8 mouse cellular contexts compared by ENCODE assay signal in genomic region chr4:47351386-47352049, GRCm38 (mm10). TPM values are rescaled to one million over a fixed set of nuclear protein-coding genes. Genes with fewer than 3 reads are reported as not detected.
A peak's percentile ranks its signal among the peaks of the same experiment; 100 is the strongest.
DNase-seq lines count a peak whose midpoint lies in the region; ATAC-seq lines count a peak whose summit lies in the region.

No protein-coding gene starts in this region.

- H3K9me3 ChIP-seq in erythroblast, embryonic 14.5 days (ENCODE audit: control insufficient read depth, low read length) = no peaks in the 10 kb centered on the region
- no peaks in the 10 kb centered on the region for H3K9me3 ChIP-seq in embryonic facial prominence, embryonic 11.5 days (replicated peaks; ENCODE audit: control insufficient read depth, low read length)
- no peaks in the 10 kb centered on the region for H3K9me3 ChIP-seq in hindbrain, embryonic 12.5 days (replicated peaks)
- no peaks in the 10 kb centered on the region for H3K9me3 ChIP-seq in limb, embryonic 10.5 days (replicated peaks)
- no peaks in the 10 kb centered on the region for H3K9me3 ChIP-seq in stomach, embryonic 14.5 days (ENCODE audit: control insufficient read depth, low read depth, low read length)

- H3K27ac ChIP-seq in embryonic facial prominence, embryonic 11.5 days (replicated peaks; ENCODE audit: low read depth, low read length) = peak overlapping the region; percentile 80; the same call in 1 of the 2 replicates
- no peak overlapping the region for H3K27ac ChIP-seq in hindbrain, embryonic 12.5 days
- peak overlapping the region; percentile 99 for H3K27ac ChIP-seq in limb, embryonic 10.5 days
- H3K27ac ChIP-seq in stomach, embryonic 14.5 days (ENCODE audit: low read length) = peak overlapping the region; percentile 79; the same call in 1 of the 2 replicates

- ATAC-seq in erythroblast, adult 5-6 weeks (replicated peaks; ENCODE audit: low FRiP score, poor library complexity, severe bottlenecking) = no peak
- ATAC-seq in embryonic facial prominence, embryonic 11.5 days (replicated peaks; ENCODE audit: insufficient number of reproducible peaks, low FRiP score, low TSS enrichment, low read depth) = no peak
- ATAC-seq in hindbrain, embryonic 12.5 days (ENCODE audit: low FRiP score) = no peak
- ATAC-seq in stomach, embryonic 14.5 days (ENCODE audit: insufficient number of reproducible peaks, insufficient read depth, low FRiP score, low read depth) = no peak

- WGBS in embryonic facial prominence, embryonic 11.5 days = 16% methylated on average over 9 of the region's 9 CpGs
- whole genome bisulfite sequencing in hindbrain, embryonic 12.5 days = 19% methylated on average over 9 of the region's 9 CpGs
- WGBS in limb, embryonic 10.5 days = 16% methylated on average over 9 of the region's 9 CpGs
- WGBS in stomach, embryonic 14.5 days = 23% methylated on average over 9 of the region's 9 CpGs

- H3K4me2 ChIP-seq in embryonic facial prominence, embryonic 11.5 days (ENCODE audit: low read depth, low read length) = peak overlapping the region; percentile 94
- peak overlapping the region; percentile 94 for H3K4me2 ChIP-seq in hindbrain, embryonic 12.5 days (replicated peaks)
- peak overlapping the region; percentile 71 for H3K4me2 ChIP-seq in stomach, embryonic 14.5 days (replicated peaks; ENCODE audit: low read depth, low read length)

- no peaks in the 10 kb centered on the region for H3K36me3 ChIP-seq in erythroblast, embryonic 14.5 days (ENCODE audit: control insufficient read depth)
- H3K36me3 ChIP-seq in embryonic facial prominence, embryonic 11.5 days (replicated peaks; ENCODE audit: control insufficient read depth, insufficient read depth, low read depth, low read length) = no peaks in the 10 kb centered on the region
- no peaks in the 10 kb centered on the region for H3K36me3 ChIP-seq in hindbrain, embryonic 12.5 days
- H3K36me3 ChIP-seq in limb, embryonic 10.5 days = no peaks in the 10 kb centered on the region
- H3K36me3 ChIP-seq in stomach, embryonic 14.5 days (ENCODE audit: control insufficient read depth, insufficient read depth, low read length) = no peaks in the 10 kb centered on the region

- H3K4me1 ChIP-seq in erythroblast, embryonic 14.5 days (ENCODE audit: control insufficient read depth) = peaks cover 22% of the 10 kb centered on the region
- no peaks in the 10 kb centered on the region; the same call in 1 of the 2 replicates for H3K4me1 ChIP-seq in embryonic facial prominence, embryonic 11.5 days (ENCODE audit: control insufficient read depth, insufficient read depth, low read length)
- H3K4me1 ChIP-seq in hindbrain, embryonic 12.5 days = peaks cover 32% of the 10 kb centered on the region
- H3K4me1 ChIP-seq in limb, embryonic 10.5 days = peaks cover 23% of the 10 kb centered on the region
- peaks cover 15% of the 10 kb centered on the region for H3K4me1 ChIP-seq in stomach, embryonic 14.5 days (ENCODE audit: control insufficient read depth, insufficient read depth, low read length)

- peaks cover 61% of the 10 kb centered on the region for H3K27me3 ChIP-seq in erythroblast, embryonic 14.5 days (ENCODE audit: control insufficient read depth)
- H3K27me3 ChIP-seq in embryonic facial prominence, embryonic 11.5 days (ENCODE audit: control insufficient read depth, insufficient read depth, low read length) = no peaks in the 10 kb centered on the region
- H3K27me3 ChIP-seq in hindbrain, embryonic 12.5 days = no peaks in the 10 kb centered on the region
- H3K27me3 ChIP-seq in limb, embryonic 10.5 days (ENCODE audit: low read depth, poor library complexity, severe bottlenecking) = no peaks in the 10 kb centered on the region
- H3K27me3 ChIP-seq in stomach, embryonic 14.5 days (ENCODE audit: control insufficient read depth, insufficient read depth, low read length) = no peaks in the 10 kb centered on the region

- H3K9ac ChIP-seq in embryonic facial prominence, embryonic 11.5 days (replicated peaks; ENCODE audit: low read length) = peak overlapping the region; percentile 70
- H3K9ac ChIP-seq in hindbrain, embryonic 12.5 days = no peak overlapping the region
- H3K9ac ChIP-seq in stomach, embryonic 14.5 days (replicated peaks; ENCODE audit: low read depth, low read length) = no peak overlapping the region

- DNase-seq in ZHBTc4 (ENCODE audit: low read depth, low spot score) = peak; percentile 77
- DNase-seq in embryonic facial prominence, embryonic 11.5 days (ENCODE audit: low spot score) = peak; percentile 78
- peak; percentile 66 for DNase-seq in limb, embryonic 10.5 days (ENCODE audit: low spot score)
- peak; percentile 69 for DNase-seq in mesoderm, embryonic 11.5 days (ENCODE audit: low read depth, low spot score)

- peak overlapping the region; percentile 78 for H3K4me3 ChIP-seq in erythroblast, embryonic 14.5 days (replicated peaks)
- peak overlapping the region; percentile 94 for H3K4me3 ChIP-seq in embryonic facial prominence, embryonic 11.5 days (ENCODE audit: low read depth, low read length)
- H3K4me3 ChIP-seq in hindbrain, embryonic 12.5 days = peak overlapping the region; percentile 92
- peak overlapping the region; percentile 95 for H3K4me3 ChIP-seq in limb, embryonic 10.5 days
- peak overlapping the region; percentile 94 for H3K4me3 ChIP-seq in stomach, embryonic 14.5 days (ENCODE audit: low read depth, low read length)

RNA-seq across cellular contexts. Expression of gene Tgfbr1, which starts 1.5 kb away (rescaled TPM):
- polyA plus RNA-seq in erythroblast, embryonic 14.5 days (2012) = 0.01 and 0.03 TPM in 2 replicates
- 5.0 and 6.3 TPM in 2 replicates for total RNA-seq in erythroblast, adult 5-6 weeks (2015; ENCODE audit: low replicate concordance)
- total RNA-seq in erythroblast, adult 5-6 weeks (2017; ENCODE audit: low replicate concordance) = 7.8 and 8.1 TPM in 2 replicates
- 105 and 111 TPM in 2 replicates for polyA plus RNA-seq in embryonic facial prominence, embryonic 11.5 days (2014; fragmentation: Nextera tagmentation; extraction: Ambion mirVana)
- 96.7 and 102 TPM in 2 replicates for polyA plus RNA-seq in hindbrain, embryonic 12.5 days (2016; fragmentation: Nextera tagmentation; extraction: Ambion mirVana)
- polyA plus RNA-seq in limb, embryonic 10.5 days (2016; fragmentation: Nextera tagmentation; extraction: Ambion mirVana) = 77.0 and 93.3 TPM in 2 replicates
- polyA plus RNA-seq in stomach, embryonic 14.5 days (2014; fragmentation: Nextera tagmentation; extraction: Ambion mirVana) = 45.0 and 48.2 TPM in 2 replicates

Comparison
In these comparisons a context has a peak if more than half of its experiments do, and no peak if none do; other contexts are left out.
1. RNA of gene Tgfbr1, which starts 1.5 kb away (polyA plus RNA-seq): 105 to 111 TPM in embryonic facial prominence, embryonic 11.5 days, 96.7 to 102 TPM in hindbrain, embryonic 12.5 days, 77.0 to 93.3 TPM in limb, embryonic 10.5 days and 45.0 to 48.2 TPM in stomach, embryonic 14.5 days; 0.01 to 0.03 TPM in erythroblast, embryonic 14.5 days; every median in the first group is over 10 times any median in the second.
2. Peak in every context shown above with its lines, with median percentiles within 50 percentile points of each other: H3K4me3 ChIP-seq, DNase-seq and H3K4me2 ChIP-seq.